Mouse (Mus musculus) heart, embryonic 11.5 days (tissue): ENCODE measurements around the gene Cdkn2aip. TPM values are rescaled to one million over a fixed set of nuclear protein-coding genes. Genes with fewer than 3 reads are reported as not detected.

Experiments
- ATAC-seq: fragments of 200-750 bp; cut with Nextera tagmentation; replicated peaks from 2 replicates; pipeline ENCODE4 v1.8.0; 2017; ENCODE audit warnings: moderate library complexity; ENCODE audit not compliant: insufficient number of reproducible peaks, low FRiP score, low TSS enrichment
- H3K27ac ChIP-seq: fragments of 300-500 bp; sonication (generic); 2 replicates; pipeline ENCODE4 v1.5.1; 2014; ENCODE audit warnings: mild to moderate bottlenecking, low read depth, low read length
- H3K27me3 ChIP-seq: fragments of 300-500 bp; sonication (generic); 2 replicates; pipeline ENCODE4 v1.6.1; 2014; ENCODE audit warnings: mild to moderate bottlenecking, low read length, mixed read lengths; ENCODE audit not compliant: control insufficient read depth, insufficient read depth
- H3K36me3 ChIP-seq: fragments of 300-500 bp; sonication (generic); 2 replicates; pipeline ENCODE4 v1.6.1; 2014; ENCODE audit warnings: mild to moderate bottlenecking, low read length, moderate library complexity, mixed read lengths; ENCODE audit not compliant: control insufficient read depth, insufficient read depth
- H3K4me1 ChIP-seq: fragments of 300-500 bp; sonication (generic); 2 replicates; pipeline ENCODE4 v1.6.1; 2014; ENCODE audit warnings: low read length; ENCODE audit not compliant: control insufficient read depth, insufficient read depth
- H3K4me2 ChIP-seq: fragments of 300-500 bp; sonication (generic); 2 replicates; pipeline ENCODE4 v1.6.1; 2014; ENCODE audit warnings: mild to moderate bottlenecking, moderate library complexity
- H3K4me3 ChIP-seq: fragments of 300-500 bp; sonication (generic); 2 replicates; pipeline ENCODE4 v1.5.1; 2014; ENCODE audit warnings: low read depth, low read length
- H3K9ac ChIP-seq: fragments of 300-500 bp; sonication (generic); 2 replicates; pipeline ENCODE4 v1.6.1; 2014; ENCODE audit warnings: mild to moderate bottlenecking, low read depth, low read length, moderate library complexity
- H3K9me3 ChIP-seq: fragments of 300-500 bp; sonication (generic); replicated peaks from 2 replicates; pipeline ENCODE4 v1.6.1; 2016; ENCODE audit warnings: low read length; ENCODE audit not compliant: control insufficient read depth
- whole genome bisulfite sequencing: fragments of 180-500 bp; shearing (Covaris S2); extraction: QIAGEN DNeasy Blood & Tissue Kit; methylation state at CpG from one replicate; pipeline ENCODE4 v1.1.7; 2014; ENCODE audit not compliant: insufficient replicate concordance; 5-methylcytosine and 5-hydroxymethylcytosine counted together
- polyA plus RNA-seq: library from polyadenylated mRNA; unstranded; fragments of >200 nt; fragmentation: Nextera tagmentation; extraction: Ambion mirVana; gene quantifications from 2 replicates; pipeline ENCODE4 v1.2.1, GENCODE M21; 2014

The Cdkn2aip gene
- polyA plus RNA-seq, 1 experiment from 2014 or later, result 21.6 TPM

DNA sequence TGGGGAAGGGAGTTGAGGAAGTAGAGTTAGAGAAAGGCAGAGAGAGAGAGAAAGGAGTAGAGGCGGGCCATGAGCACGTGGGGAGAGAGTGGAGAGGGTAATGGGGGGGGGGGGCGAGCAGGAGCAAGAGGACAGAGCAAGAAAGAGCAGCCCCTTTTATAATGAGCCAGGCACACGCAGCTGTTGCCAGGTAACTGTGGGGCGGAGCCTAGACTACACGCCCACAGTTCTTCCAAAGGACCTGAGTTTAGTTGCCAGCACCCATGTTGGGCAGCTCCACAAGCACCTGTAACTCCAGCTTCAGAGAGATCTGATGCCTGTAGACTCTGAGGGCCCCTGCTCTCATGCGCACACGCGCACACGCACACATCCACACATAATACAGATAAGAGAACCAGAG, 21.9 kb downstream of the Cdkn2aip start:
- WGBS, result 75% methylated on average over 10 of the region's 10 CpGs

GRCm38 (mm10) chr8:47691303-47691702, 22.4 kb downstream of the Cdkn2aip start:
- ATAC-seq, result no peak
- no peak overlapping the region for H3K27ac ChIP-seq
- no peaks in the 10 kb centered on the region for H3K27me3 ChIP-seq
- H3K9ac ChIP-seq, result no peak overlapping the region
- no peaks in the 10 kb centered on the region for H3K36me3 ChIP-seq
- 47% methylated on average over 7 of the region's 7 CpGs for WGBS
- no peaks in the 10 kb centered on the region for H3K4me1 ChIP-seq
- 0 out of 2 replicates have a peak, but pooled peaks cover 2% of the 10 kb centered on the region for H3K9me3 ChIP-seq
- H3K4me3 ChIP-seq, result peak overlapping the region; percentile 40; the same call in 1 of the 2 replicates
- H3K4me2 ChIP-seq, result peak overlapping the region; percentile 72

More for the DNA sequence above, 21.9 kb downstream of the Cdkn2aip start:
- Histone ChIP-seq H3K4me1 (no peaks in the 10 kb centered on the region), H3K27me3 (no peaks in the 10 kb centered on the region), H3K9ac (no peak overlapping the region), H3K4me2 (no peak overlapping the region), H3K27ac (no peak overlapping the region), H3K4me3 (no peak overlapping the region), H3K36me3 (no peaks in the 10 kb centered on the region), H3K9me3 (0 out of 2 replicates have a peak, but pooled peaks cover 2% of the 10 kb centered on the region)
- ATAC-seq, result no peak

DNA sequence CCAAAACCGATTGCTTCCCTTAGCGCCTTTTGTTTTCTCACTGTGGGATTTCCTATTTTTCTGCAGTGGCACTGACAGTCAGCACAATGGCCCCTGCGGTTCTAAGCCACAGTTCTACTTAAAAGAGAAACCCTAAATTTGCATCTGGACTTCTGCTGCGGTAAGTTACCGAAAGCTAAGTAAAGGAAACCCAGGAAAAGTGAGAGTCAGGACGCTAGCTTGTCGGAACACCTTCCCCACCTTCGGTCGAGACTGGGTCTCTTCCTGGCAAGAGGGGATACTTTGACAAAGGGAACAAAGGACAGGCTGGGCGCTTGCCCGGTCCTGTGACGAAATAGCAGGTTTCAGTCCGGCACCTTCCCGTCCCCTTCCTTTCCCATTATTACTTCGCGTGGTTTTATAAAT, 23.1 kb downstream of the Cdkn2aip start:
- ATAC-seq, result no peak
- Histone ChIP-seq H3K4me1 (no peaks in the 10 kb centered on the region), H3K27ac (no peak overlapping the region), H3K9ac (peak overlapping the region; percentile 65), H3K9me3 (0 out of 2 replicates have a peak, but pooled peaks cover 2% of the 10 kb centered on the region), H3K4me2 (peak overlapping the region; percentile 72), H3K4me3 (peak overlapping the region; percentile 40), H3K27me3 (no peaks in the 10 kb centered on the region), H3K36me3 (no peaks in the 10 kb centered on the region)
- 6% methylated on average over 16 of the region's 16 CpGs for WGBS

DNA sequence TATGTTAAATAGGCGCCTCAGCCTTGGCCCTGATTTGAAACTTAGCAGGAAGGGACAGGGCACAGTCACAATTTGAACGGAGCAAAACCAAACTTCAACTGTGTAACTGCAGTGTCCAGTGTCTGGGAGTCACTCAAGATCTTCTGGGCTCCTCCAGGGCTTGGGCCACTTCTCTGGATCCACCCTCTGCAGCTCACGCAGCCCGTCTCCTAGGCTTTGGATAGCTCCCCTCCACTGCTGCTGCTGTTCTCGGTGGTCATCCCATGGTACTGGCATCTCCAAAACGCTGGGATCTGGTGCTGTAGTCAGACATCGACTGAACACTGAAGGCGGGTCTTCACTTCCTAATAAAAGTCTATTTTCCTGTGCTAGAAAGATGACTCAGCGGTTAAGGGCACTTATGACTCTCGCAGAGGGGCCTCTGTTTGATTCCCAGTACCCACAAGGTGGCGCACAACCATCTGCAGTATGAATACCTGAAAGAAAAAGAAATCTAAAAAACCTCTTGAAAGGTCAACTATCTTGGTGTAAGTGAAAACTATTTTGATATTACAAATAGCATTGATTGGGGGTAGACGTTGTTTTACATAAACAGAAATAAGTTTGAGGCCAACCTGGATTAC, 23.9 kb downstream of the Cdkn2aip start:
- Histone ChIP-seq H3K4me2 (no peak overlapping the region), H3K36me3 (no peaks in the 10 kb centered on the region), H3K4me3 (no peak overlapping the region), H3K27me3 (no peaks in the 10 kb centered on the region), H3K9me3 (0 out of 2 replicates have a peak, but pooled peaks cover 2% of the 10 kb centered on the region), H3K9ac (no peak overlapping the region), H3K4me1 (0 out of 2 replicates have a peak, but pooled peaks cover under 1% of the 10 kb centered on the region), H3K27ac (no peak overlapping the region)
- ATAC-seq, result no peak
- WGBS, result 52% methylated on average over 12 of the region's 12 CpGs

- H3K9ac ChIP-seq, result no peak overlapping the region
- 46% methylated on average over 5 of the region's 5 CpGs for WGBS
- no peaks in the 10 kb centered on the region for H3K27me3 ChIP-seq
- H3K4me2 ChIP-seq, result no peak overlapping the region
- H3K4me3 ChIP-seq, result no peak overlapping the region
- H3K27ac ChIP-seq, result no peak overlapping the region
- H3K36me3 ChIP-seq, result no peaks in the 10 kb centered on the region
- H3K4me1 ChIP-seq, result 0 out of 2 replicates have a peak, but pooled peaks cover 3% of the 10 kb centered on the region
- no peak for ATAC-seq
- 0 out of 2 replicates have a peak, but pooled peaks cover under 1% of the 10 kb centered on the region for H3K9me3 ChIP-seq
Measured at GRCm38 (mm10) chr8:47684441-47684840, 29.3 kb downstream of the Cdkn2aip start.

- Histone ChIP-seq H3K36me3 (no peaks in the 10 kb centered on the region), H3K4me3 (no peak overlapping the region), H3K9ac (no peak overlapping the region), H3K27me3 (no peaks in the 10 kb centered on the region), H3K4me1 (0 out of 2 replicates have a peak, but pooled peaks cover 3% of the 10 kb centered on the region), H3K9me3 (no peaks in the 10 kb centered on the region), H3K4me2 (no peak overlapping the region), H3K27ac (no peak overlapping the region)
- ATAC-seq, result no peak
- WGBS, result 82% methylated on average over 9 of the region's 9 CpGs
Measured at GRCm38 (mm10) chr8:47683994-47684393, 29.7 kb downstream of the Cdkn2aip start.

DNA sequence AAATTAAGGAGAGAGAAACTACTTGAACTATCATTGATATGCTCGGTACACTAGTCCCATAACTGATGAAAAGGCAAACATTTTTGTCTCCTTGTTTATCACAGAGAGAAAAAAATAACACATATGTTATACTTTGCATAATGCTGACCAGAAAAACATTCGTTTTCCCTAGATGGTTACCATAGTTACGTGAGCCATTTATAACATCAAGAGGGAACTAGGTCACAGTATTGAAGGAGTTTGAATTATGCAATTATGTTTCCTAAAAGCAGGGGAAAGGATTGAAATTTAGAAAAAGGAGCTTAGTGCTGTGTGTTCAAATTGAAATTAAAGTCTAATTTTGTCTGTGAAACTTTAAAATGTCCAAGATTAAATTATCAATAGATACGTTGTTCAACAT, 33.4 kb downstream of the Cdkn2aip start:
- no peak overlapping the region for H3K4me3 ChIP-seq
- no peaks in the 10 kb centered on the region for H3K9me3 ChIP-seq
- no peaks in the 10 kb centered on the region for H3K36me3 ChIP-seq
- no peak overlapping the region for H3K9ac ChIP-seq
- H3K4me2 ChIP-seq, result no peak overlapping the region
- WGBS, result 84% methylated on average over 4 of the region's 4 CpGs
- no peaks in the 10 kb centered on the region for H3K27me3 ChIP-seq
- no peak for ATAC-seq
- H3K27ac ChIP-seq, result no peak overlapping the region
- peaks cover 6% of the 10 kb centered on the region; the same call in 1 of the 2 replicates for H3K4me1 ChIP-seq

- Histone ChIP-seq H3K4me3 (no peak overlapping the region), H3K4me2 (no peak overlapping the region), H3K27ac (no peak overlapping the region), H3K9ac (no peak overlapping the region), H3K36me3 (no peaks in the 10 kb centered on the region), H3K4me1 (peaks cover 4% of the 10 kb centered on the region; the same call in 1 of the 2 replicates), H3K27me3 (no peaks in the 10 kb centered on the region), H3K9me3 (no peaks in the 10 kb centered on the region)
- WGBS, result 63% methylated on average over 1 of the region's 1 CpGs
- no peak for ATAC-seq
Measured at GRCm38 (mm10) chr8:47679603-47680002, 34.1 kb downstream of the Cdkn2aip start.

GRCm38 (mm10) chr8:47676631-47677030, 37.1 kb downstream of the Cdkn2aip start:
- H3K27me3 ChIP-seq, result no peaks in the 10 kb centered on the region
- peak overlapping the region; percentile 96 for H3K4me3 ChIP-seq
- peak overlapping the region; percentile 86; the same call in 1 of the 2 replicates for H3K9ac ChIP-seq
- no peaks in the 10 kb centered on the region for H3K36me3 ChIP-seq
- no peak overlapping the region for H3K27ac ChIP-seq
- peaks cover 4% of the 10 kb centered on the region; the same call in 1 of the 2 replicates for H3K4me1 ChIP-seq
- 61% methylated on average over 2 of the region's 2 CpGs for WGBS
- H3K4me2 ChIP-seq, result peak overlapping the region; percentile 72
- no peak for ATAC-seq
- no peaks in the 10 kb centered on the region for H3K9me3 ChIP-seq
